Mouse (Mus musculus): ENCODE measurements around the gene Thrsp. TPM values are rescaled to one million over a fixed set of nuclear protein-coding genes. Genes with fewer than 3 reads are reported as not detected.

The Thrsp gene
- not detected in 2 replicates for polyA plus RNA-seq (2012; ENCODE audit: low replicate concordance)

GRCm38 (mm10) chr7:97416906-97417777 lies at the start of gene Thrsp:
Gene Thrsp, minus strand, starts transcription at chr7:97417730.

GRCm38 (mm10) chr7:97451023-97451422 lies 33.5 kb upstream of the Thrsp start, which contains the start of gene Kctd14:
Gene Kctd14, plus strand, starts transcription at chr7:97451323.

GRCm38 (mm10) chr7:97399960-97400715 lies 17.4 kb downstream of the Thrsp start, which contains the start of gene Ndufc2:
Gene Ndufc2, plus strand, starts transcription at chr7:97400003.

Other genes with a start within 250 kb of the Thrsp start
- 0.81 and 1.0 TPM in 2 replicates for gene Usp35, start 85.7 kb downstream of the Thrsp start, polyA plus RNA-seq (2012; ENCODE audit: low replicate concordance)
- gene Kctd21, start 85.4 kb downstream of the Thrsp start, polyA plus RNA-seq (2012; ENCODE audit: low replicate concordance): 0.08 and 0.17 TPM in 2 replicates
- gene Alg8, start 46.1 kb downstream of the Thrsp start, polyA plus RNA-seq (2012; ENCODE audit: low replicate concordance): 0.98 and 2.2 TPM in 2 replicates
- 66.7 and 266 TPM in 2 replicates for gene Ndufc2, start 17.7 kb downstream of the Thrsp start, polyA plus RNA-seq (2012; ENCODE audit: low replicate concordance)
- gene Kctd14, start 33.6 kb upstream of the Thrsp start, polyA plus RNA-seq (2012; ENCODE audit: low replicate concordance): 0.91 and 1.2 TPM in 2 replicates
- gene Ints4, start 63.2 kb upstream of the Thrsp start, polyA plus RNA-seq (2012; ENCODE audit: low replicate concordance): 2.5 and 3.5 TPM in 2 replicates
- 2.6 TPM in 1 of 2 replicates, not detected in the other for gene Aamdc, start 161.8 kb upstream of the Thrsp start, polyA plus RNA-seq (2012; ENCODE audit: low replicate concordance)
- gene Rsf1, start 162.2 kb upstream of the Thrsp start, polyA plus RNA-seq (2012; ENCODE audit: low replicate concordance): 4.4 and 5.8 TPM in 2 replicates

Data from leukemia stem cell, adult 10-12 weeks (primary cell).